Mouse (Mus musculus) embryo, embryonic 10 days (tissue): ENCODE measurements at regions not wholly inside any gene's neighbourhood (a gene's known extent, or its start where the extent isn't known, plus 50 kb on each side); places are given as distances from the start of the nearest gene placed in this dataset.

Experiments used
- DNase-seq: peaks from one replicate; pipeline ENCODE4 v3.0.0-alpha.2; 2015; ENCODE audit warnings: low spot score

GRCm38 (mm10) chr5:62939050-62939449, 125.4 kb downstream of the Dthd1 start:
- peak; percentile 37 for DNase-seq
